Mouse (Mus musculus) thymus, adult 2 months (tissue): ENCODE results near the gene Gng11.

Experiments
- CTCF ChIP-seq: fragments of 200-500 bp; IDR thresholded peaks from 2 replicates; pipeline ENCODE4 v1.5.1; 2012; ENCODE audit warnings: mild to moderate bottlenecking, control low read depth, low read length, moderate library complexity, borderline replicate concordance; ENCODE audit not compliant: control insufficient read depth, poor library complexity, insufficient read depth; ENCODE audit errors: extremely low read depth
- POLR2A ChIP-seq: fragments of 200-500 bp; IDR thresholded peaks from 2 replicates; pipeline ENCODE4 v1.6.1; 2012; ENCODE audit warnings: mild to moderate bottlenecking, low read length, control low read depth, moderate library complexity; ENCODE audit not compliant: control insufficient read depth, poor library complexity, insufficient read depth; ENCODE audit errors: extremely low read depth

- TF ChIP-seq POLR2A (no peak), CTCF (no peak)
These were observed 35.8 kb upstream of the Gng11 start for GRCm38 (mm10) chr6:3967676-3968626.
